Mouse (Mus musculus) bone marrow macrophage, adult 2 months (primary cell): ENCODE measurements around the gene Tbxa2r.

Experiments
- CTCF ChIP-seq: IDR thresholded peaks from 2 replicates; pipeline ENCODE4 v1.5.1; 2012; ENCODE audit warnings: low read depth, mild to moderate bottlenecking, low read length, moderate library complexity
- POLR2A ChIP-seq: IDR thresholded peaks from 2 replicates; pipeline ENCODE4 v1.6.1; 2012; ENCODE audit warnings: mild to moderate bottlenecking, low read depth, low read length, borderline replicate concordance

DNA sequence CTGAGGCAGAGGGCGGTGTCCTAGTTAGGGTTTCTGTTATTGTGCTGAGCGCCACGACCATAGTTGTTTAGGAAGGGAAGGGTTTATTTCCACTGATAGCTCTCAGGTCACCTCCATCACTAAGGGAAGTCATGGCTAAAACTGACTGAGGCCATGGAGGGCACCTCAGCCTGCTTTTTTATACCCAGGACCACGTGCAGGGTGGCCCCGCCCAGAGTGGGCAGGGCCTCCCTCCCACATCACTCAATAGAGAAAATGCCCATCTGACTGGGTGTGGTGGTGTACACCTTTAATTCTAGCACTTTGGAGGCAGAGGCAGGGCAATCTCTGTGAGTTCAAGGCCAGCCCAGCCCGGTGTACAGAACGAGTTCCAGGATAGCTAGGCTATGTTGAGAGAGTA, 14.3 kb upstream of the Tbxa2r start:
- no peak for TF ChIP-seq POLR2A
- TF ChIP-seq CTCF: no peak
